Mouse (Mus musculus) heart, embryonic 12.5 days (tissue): Measurements from ENCODE around the gene Ddah2. TPM values are rescaled to one million over a fixed set of nuclear protein-coding genes. Genes with fewer than 3 reads are reported as not detected.
A peak's percentile ranks its signal among the peaks of the same experiment; 100 is the strongest.

Experiments
- ATAC-seq: fragments of 200-750 bp; cut with Nextera tagmentation; 2 replicates; pipeline ENCODE4 v1.8.0; 2017; ENCODE audit warnings: moderate TSS enrichment, moderate library complexity; ENCODE audit not compliant: insufficient number of reproducible peaks, low FRiP score
- H3K27ac ChIP-seq: fragments of 300-500 bp; sonication (generic); 2 replicates; pipeline ENCODE4 v1.5.1; 2016; ENCODE audit warnings: mild to moderate bottlenecking, moderate library complexity; ENCODE audit not compliant: poor library complexity, severe bottlenecking
- H3K27me3 ChIP-seq: fragments of 300-500 bp; sonication (generic); replicated peaks from 2 replicates; pipeline ENCODE4 v1.6.1; 2016; ENCODE audit warnings: mild to moderate bottlenecking, moderate library complexity
- H3K36me3 ChIP-seq: fragments of 300-500 bp; sonication (generic); 2 replicates; pipeline ENCODE4 v1.6.1; 2016; ENCODE audit warnings: mild to moderate bottlenecking, moderate library complexity
- H3K4me1 ChIP-seq: fragments of 300-500 bp; sonication (generic); replicated peaks from 2 replicates; pipeline ENCODE4 v1.6.1; 2016; ENCODE audit warnings: mild to moderate bottlenecking
- H3K4me2 ChIP-seq: fragments of 300-500 bp; sonication (generic); 2 replicates; pipeline ENCODE4 v1.6.1; 2016; ENCODE audit warnings: mild to moderate bottlenecking, moderate library complexity
- H3K4me3 ChIP-seq: fragments of 300-500 bp; sonication (generic); 2 replicates; pipeline ENCODE4 v1.5.1; 2016; ENCODE audit warnings: mild to moderate bottlenecking
- H3K9ac ChIP-seq: fragments of 300-500 bp; sonication (generic); 2 replicates; pipeline ENCODE4 v1.6.1; 2016; ENCODE audit warnings: mild to moderate bottlenecking, moderate library complexity
- H3K9me3 ChIP-seq: fragments of 300-500 bp; sonication (generic); replicated peaks from 2 replicates; pipeline ENCODE4 v1.6.1; 2016; ENCODE audit warnings: mild to moderate bottlenecking, moderate library complexity
- WGBS: fragments of 180-500 bp; shearing (Covaris S2); methylation state at CpG from one replicate; pipeline ENCODE4 v1.1.7; 2016; 5-methylcytosine and 5-hydroxymethylcytosine counted together
- polyA plus RNA-seq: library from polyadenylated mRNA; unstranded; fragments of >200 nt; fragmentation: Nextera tagmentation; extraction: Ambion mirVana; gene quantifications from 2 replicates; pipeline ENCODE4 v1.2.1, GENCODE M21; 2016

Ddah2 gene
- polyA plus RNA-seq, 1 experiment from 2014 or later = 192 TPM

DNA sequence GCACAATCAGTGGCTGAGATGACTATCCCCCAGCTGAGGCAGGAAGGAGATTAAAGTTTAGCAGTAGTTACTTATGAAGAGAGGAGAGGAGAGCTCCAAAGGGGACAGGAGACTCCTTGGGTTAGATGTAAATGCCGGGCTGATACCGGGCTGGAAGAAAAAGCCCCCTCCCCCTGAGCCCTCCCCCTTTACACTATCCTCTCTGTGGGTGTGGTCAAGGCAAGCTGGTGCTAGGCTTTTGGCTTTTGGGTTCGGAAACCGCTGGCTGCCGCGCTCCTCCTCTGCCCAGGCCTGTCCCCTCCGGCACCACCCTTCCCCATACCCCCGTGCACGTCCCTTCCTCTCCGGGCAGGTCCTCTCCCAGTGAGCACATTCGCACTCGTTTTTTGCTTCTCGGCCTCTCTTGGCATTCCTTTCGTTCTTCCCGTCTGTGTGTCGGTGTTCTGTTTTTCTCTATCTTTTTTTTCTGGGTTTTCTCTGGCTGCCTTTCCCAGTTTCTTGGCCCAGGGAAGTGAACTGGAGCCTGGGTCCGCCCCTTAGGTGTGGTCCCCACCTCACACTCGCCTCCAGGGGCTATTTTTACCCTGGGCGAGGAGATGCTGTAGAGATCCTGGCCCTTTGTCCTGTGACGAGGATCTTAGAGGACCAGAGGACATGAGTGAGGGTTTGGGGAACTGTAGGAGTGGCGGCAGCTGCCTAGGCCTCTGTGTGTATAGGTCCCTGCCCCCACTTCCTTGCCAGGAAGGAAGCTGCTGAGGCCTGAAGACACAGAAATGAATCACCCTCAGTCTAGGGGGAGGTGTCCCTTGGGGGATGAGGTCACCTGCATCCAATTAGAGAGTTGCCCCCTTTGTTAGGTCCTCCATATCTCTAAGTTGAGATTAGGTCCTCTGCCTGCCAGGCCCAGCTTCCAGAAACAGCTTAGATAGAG lies 7.4 kb upstream of the Ddah2 start:
- Histone ChIP-seq H3K4me3 (peak overlapping the region; percentile 75), H3K9ac (peak overlapping the region; percentile 94), H3K27me3 (no peaks in the 10 kb centered on the region), H3K9me3 (no peaks in the 10 kb centered on the region; the same call in 1 of the 2 replicates), H3K4me1 (peaks cover 45% of the 10 kb centered on the region), H3K36me3 (peaks cover 41% of the 10 kb centered on the region), H3K27ac (peak overlapping the region; percentile 99), H3K4me2 (peak overlapping the region; percentile 88)
- peak; percentile 80 for ATAC-seq
- under 1% methylated on average over 21 of the region's 21 CpGs for WGBS

DNA sequence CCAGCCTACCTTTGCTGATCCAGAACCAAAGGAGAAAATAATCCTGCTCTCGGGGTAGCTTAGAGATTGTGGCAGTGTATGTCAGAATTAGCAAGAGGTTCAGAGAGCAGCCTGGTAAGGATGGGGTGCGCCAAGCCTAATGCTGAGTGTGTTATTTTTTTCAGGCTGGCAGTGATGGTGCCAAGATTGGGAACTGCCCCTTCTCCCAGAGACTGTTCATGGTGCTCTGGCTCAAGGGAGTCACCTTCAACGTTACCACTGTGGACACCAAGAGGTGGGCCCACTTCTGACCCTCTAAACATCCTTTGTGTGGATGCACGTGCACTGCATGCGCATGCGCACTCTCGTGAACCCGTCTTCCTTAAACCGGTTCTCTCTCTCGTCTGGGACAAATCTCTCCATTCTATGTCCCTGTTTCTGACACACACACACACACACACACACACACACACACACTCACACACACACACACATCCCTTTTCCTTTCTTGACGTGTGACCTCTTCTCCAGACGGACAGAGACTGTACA lies 6.5 kb upstream of the Ddah2 start:
- 68% methylated on average over 12 of the region's 12 CpGs for WGBS
- Histone ChIP-seq H3K4me3 (peak overlapping the region; percentile 75), H3K27me3 (no peaks in the 10 kb centered on the region), H3K9me3 (no peaks in the 10 kb centered on the region; the same call in 1 of the 2 replicates), H3K36me3 (peaks cover 48% of the 10 kb centered on the region), H3K27ac (peak overlapping the region; percentile 99), H3K4me2 (peak overlapping the region; percentile 88), H3K9ac (peak overlapping the region; percentile 94), H3K4me1 (peaks cover 41% of the 10 kb centered on the region)
- no peak for ATAC-seq

DNA sequence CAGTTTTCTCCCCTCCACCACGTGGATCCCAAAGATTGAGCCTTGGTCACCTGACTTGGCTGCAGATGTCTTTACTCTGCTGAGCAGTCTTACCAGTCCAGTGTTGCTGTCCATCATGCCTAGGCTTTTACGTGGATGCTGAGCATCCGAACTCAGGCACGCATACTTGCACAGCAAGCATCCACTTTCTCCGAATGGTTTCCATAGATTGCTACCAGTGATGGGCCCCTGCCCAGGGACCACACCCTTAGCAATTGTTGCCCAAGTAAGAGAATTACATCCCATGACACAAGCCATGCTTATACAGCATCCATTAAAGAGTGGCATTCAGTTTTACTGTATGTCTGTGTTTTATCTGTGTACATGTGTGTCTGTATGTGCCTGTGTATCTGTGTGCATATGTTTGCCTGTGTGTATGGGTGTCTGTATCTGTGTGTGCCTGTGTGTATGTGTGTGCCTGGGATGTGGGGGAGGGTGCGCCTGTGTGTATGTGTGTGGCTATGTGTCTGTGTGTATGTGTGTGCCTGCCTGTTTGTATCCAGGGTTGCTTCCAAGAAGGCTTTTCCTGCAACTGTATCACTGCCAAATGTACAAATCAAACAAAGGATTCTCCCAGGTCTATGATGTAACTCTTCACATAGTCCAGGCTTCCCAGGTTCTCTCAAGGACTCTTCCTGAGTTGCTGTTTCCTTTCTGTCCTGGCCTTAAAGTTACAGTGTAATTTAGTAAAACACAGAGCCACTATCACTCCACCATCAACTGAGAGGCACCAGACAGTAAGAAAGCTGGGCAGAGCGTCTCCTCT lies 2.9 kb upstream of the Ddah2 start:
- no peaks in the 10 kb centered on the region for H3K27me3 ChIP-seq
- H3K4me3 ChIP-seq = no peak overlapping the region
- no peak overlapping the region for H3K4me2 ChIP-seq
- ATAC-seq = no peak
- H3K9me3 ChIP-seq = no peaks in the 10 kb centered on the region; the same call in 1 of the 2 replicates
- no peak overlapping the region for H3K9ac ChIP-seq
- H3K36me3 ChIP-seq = peaks cover 69% of the 10 kb centered on the region
- no peak overlapping the region for H3K27ac ChIP-seq
- WGBS = 86% methylated on average over 7 of the region's 7 CpGs
- peaks cover 37% of the 10 kb centered on the region for H3K4me1 ChIP-seq

DNA sequence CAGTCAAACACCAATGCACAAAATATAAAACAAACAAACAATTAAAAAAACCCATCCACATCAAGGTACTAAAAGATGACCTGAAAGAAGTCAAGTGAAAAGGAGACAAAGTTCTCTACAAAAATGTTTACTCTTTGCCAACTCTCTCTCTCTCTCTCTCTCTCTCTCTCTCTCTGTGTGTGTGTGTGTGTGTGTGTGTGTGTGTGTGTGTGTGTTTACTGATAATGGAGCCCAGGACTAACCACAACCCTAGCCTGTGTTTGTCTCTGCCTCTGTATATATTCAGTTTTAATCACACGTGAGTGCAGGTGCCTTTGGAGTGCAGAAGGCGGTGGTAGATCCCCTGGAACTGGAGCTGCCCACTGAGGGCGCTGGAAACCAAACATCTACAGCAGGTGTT lies 1.7 kb upstream of the Ddah2 start:
- Histone ChIP-seq H3K9me3 (no peaks in the 10 kb centered on the region; the same call in 1 of the 2 replicates), H3K4me3 (no peak overlapping the region), H3K27me3 (no peaks in the 10 kb centered on the region), H3K27ac (no peak overlapping the region), H3K9ac (peak overlapping the region; percentile 8; the same call in 1 of the 2 replicates), H3K36me3 (peaks cover 79% of the 10 kb centered on the region), H3K4me2 (no peak overlapping the region), H3K4me1 (peaks cover 35% of the 10 kb centered on the region)
- 74% methylated on average over 3 of the region's 3 CpGs for WGBS
- no peak for ATAC-seq

DNA sequence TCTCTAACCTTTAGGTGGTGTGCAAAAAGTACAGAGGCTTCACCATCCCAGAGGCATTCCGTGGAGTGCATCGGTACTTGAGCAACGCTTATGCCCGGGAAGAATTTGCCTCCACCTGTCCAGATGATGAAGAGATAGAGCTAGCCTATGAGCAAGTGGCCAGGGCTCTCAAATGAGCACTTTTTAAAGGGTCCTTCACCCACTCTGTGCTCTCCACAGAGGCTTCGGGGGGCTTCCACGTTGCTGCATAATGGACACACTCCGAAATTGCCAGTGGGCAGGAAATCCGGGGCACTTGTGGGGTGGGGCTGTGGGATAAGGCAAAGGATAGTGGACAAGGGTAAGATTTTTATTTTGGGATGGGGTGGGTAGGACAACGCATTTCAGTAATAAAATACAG lies 519 bp upstream of the Ddah2 start:
- WGBS = 63% methylated on average over 9 of the region's 9 CpGs
- Histone ChIP-seq H3K4me2 (peak overlapping the region; percentile 96), H3K36me3 (peaks cover 80% of the 10 kb centered on the region), H3K27me3 (peaks cover 7% of the 10 kb centered on the region; the same call in 1 of the 2 replicates), H3K9ac (0 out of 2 replicates have a peak overlapping the region, but pooled peaks have one; percentile 3), H3K4me3 (0 out of 2 replicates have a peak overlapping the region, but pooled peaks have one; percentile 76), H3K9me3 (no peaks in the 10 kb centered on the region; the same call in 1 of the 2 replicates), H3K27ac (peak overlapping the region; percentile 95), H3K4me1 (peaks cover 25% of the 10 kb centered on the region)
- no peak for ATAC-seq

DNA sequence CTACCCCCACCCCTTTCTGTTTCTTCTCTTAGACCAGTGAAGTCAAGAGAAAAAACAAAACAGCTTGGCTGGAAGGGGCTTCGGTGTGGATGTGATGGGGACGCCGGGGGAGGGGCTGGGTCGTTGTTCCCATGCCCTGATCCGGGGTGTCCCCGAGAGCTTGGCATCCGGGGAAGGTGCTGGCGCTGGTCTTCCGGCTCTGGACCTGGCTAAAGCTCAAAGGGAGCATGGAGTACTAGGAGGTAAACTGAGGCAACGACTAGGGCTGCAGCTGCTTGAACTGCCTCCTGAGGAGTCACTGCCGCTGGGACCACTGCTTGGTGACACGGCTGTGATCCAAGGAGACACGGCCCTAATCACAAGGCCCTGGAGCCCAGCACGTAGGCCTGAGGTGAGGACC lies 1.2 kb downstream of the Ddah2 start:
- Histone ChIP-seq H3K4me1 (peaks cover 34% of the 10 kb centered on the region), H3K27ac (no peak overlapping the region), H3K4me2 (peak overlapping the region; percentile 96), H3K4me3 (peak overlapping the region; percentile 76), H3K9me3 (no peaks in the 10 kb centered on the region), H3K9ac (peak overlapping the region; percentile 92), H3K27me3 (peaks cover 24% of the 10 kb centered on the region), H3K36me3 (peaks cover 64% of the 10 kb centered on the region)
- no peak for ATAC-seq
- 28% methylated on average over 14 of the region's 14 CpGs for WGBS

GRCm38 (mm10) chr17:35060737-35061297 lies 2.0 kb downstream of the Ddah2 start:
- Histone ChIP-seq H3K4me2 (peak overlapping the region; percentile 96), H3K27me3 (peaks cover 32% of the 10 kb centered on the region), H3K9ac (0 out of 2 replicates have a peak overlapping the region, but pooled peaks have one; percentile 92), H3K4me3 (peak overlapping the region; percentile 76), H3K36me3 (peaks cover 57% of the 10 kb centered on the region), H3K4me1 (peaks cover 40% of the 10 kb centered on the region), H3K9me3 (no peaks in the 10 kb centered on the region), H3K27ac (no peak overlapping the region)
- ATAC-seq = no peak
- 61% methylated on average over 22 of the region's 22 CpGs for WGBS

DNA sequence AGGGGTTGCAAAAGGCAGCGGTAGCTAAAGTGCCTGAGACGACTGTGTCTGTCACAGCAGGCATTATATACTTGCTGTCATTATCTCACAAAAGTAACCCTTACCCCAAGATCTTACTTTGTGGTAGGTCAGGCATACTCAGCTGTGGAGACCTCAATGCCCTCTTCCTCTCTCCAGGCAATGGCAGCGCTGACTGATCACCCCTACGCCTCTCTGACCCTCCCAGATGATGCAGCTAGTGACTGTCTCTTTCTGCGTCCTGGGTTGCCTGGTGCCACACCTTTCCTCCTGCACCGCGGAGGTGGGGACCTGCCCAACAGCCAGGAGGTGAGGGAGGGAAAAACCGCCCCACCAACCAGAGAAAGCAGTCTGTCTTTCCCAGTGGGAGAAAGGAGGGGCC lies 2.5 kb downstream of the Ddah2 start:
- 80% methylated on average over 8 of the region's 8 CpGs for WGBS
- H3K4me1 ChIP-seq = peaks cover 42% of the 10 kb centered on the region
- no peaks in the 10 kb centered on the region for H3K9me3 ChIP-seq
- peaks cover 52% of the 10 kb centered on the region for H3K36me3 ChIP-seq
- no peak overlapping the region for H3K9ac ChIP-seq
- ATAC-seq = no peak
- H3K27ac ChIP-seq = no peak overlapping the region
- no peak overlapping the region for H3K4me2 ChIP-seq
- H3K4me3 ChIP-seq = no peak overlapping the region
- H3K27me3 ChIP-seq = peaks cover 37% of the 10 kb centered on the region

- no peak overlapping the region for H3K27ac ChIP-seq
- H3K27me3 ChIP-seq = peaks cover 57% of the 10 kb centered on the region
- H3K4me1 ChIP-seq = peaks cover 39% of the 10 kb centered on the region
- WGBS = 91% methylated on average over 3 of the region's 3 CpGs
- H3K4me3 ChIP-seq = no peak overlapping the region
- no peak overlapping the region for H3K9ac ChIP-seq
- H3K36me3 ChIP-seq = peaks cover 32% of the 10 kb centered on the region
- no peaks in the 10 kb centered on the region for H3K9me3 ChIP-seq
- ATAC-seq = no peak
- no peak overlapping the region for H3K4me2 ChIP-seq
These were observed 4.6 kb downstream of the Ddah2 start for GRCm38 (mm10) chr17:35063466-35063865.

DNA sequence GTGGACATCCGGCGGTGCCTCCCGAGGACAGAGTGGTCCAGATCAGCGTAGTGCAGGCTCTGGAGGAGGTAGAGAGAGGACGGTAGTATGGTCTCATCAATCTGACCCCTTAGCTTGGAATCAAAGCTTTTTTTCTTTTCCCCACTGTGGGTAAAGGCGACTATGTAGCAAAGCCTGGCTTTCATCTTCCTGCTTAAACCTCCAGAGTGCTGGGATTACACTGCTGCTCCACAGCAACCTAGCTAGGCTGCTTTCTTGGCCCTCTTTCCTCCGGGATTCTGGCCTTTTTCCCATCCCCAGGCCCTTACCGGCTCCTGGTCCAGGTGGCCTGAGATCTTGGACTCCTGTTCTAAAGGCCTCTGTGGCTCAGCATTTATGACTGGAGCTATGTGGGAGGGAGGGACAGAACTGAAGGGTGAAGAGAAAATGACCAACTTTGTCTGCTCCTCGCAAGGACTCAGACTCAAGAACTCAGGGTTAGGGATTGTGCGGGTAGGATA lies 5.6 kb downstream of the Ddah2 start:
- H3K9ac ChIP-seq = no peak overlapping the region
- peak overlapping the region; percentile 38 for H3K4me3 ChIP-seq
- no peaks in the 10 kb centered on the region for H3K9me3 ChIP-seq
- peak overlapping the region; percentile 73 for H3K4me2 ChIP-seq
- peaks cover 65% of the 10 kb centered on the region for H3K27me3 ChIP-seq
- ATAC-seq = no peak
- 26% methylated on average over 10 of the region's 10 CpGs for WGBS
- H3K4me1 ChIP-seq = peaks cover 36% of the 10 kb centered on the region
- H3K27ac ChIP-seq = no peak overlapping the region
- peaks cover 32% of the 10 kb centered on the region for H3K36me3 ChIP-seq
